Mouse (Mus musculus) G1E (cell line): ENCODE data around the gene Ap2m1. TPM values are rescaled to one million over a fixed set of nuclear protein-coding genes. Genes with fewer than 3 reads are reported as not detected.

Experiments
- ATAC-seq: 2 replicates; pipeline ENCODE4 v1.8.0; 2016; ENCODE audit warnings: mild to moderate bottlenecking; ENCODE audit not compliant: insufficient number of reproducible peaks, poor library complexity, low FRiP score, severe bottlenecking; ENCODE audit errors: extremely low read depth
- DNase-seq: peaks from one replicate; pipeline ENCODE4 v3.0.0; 2012; ENCODE audit warnings: low spot score
- H3K27me3 ChIP-seq: 2 replicates; pipeline ENCODE4 v1.6.1; 2012; ENCODE audit warnings: mild to moderate bottlenecking, low read length, inconsistent platforms; ENCODE audit not compliant: insufficient read depth
- H3K36me3 ChIP-seq: replicated peaks from 2 replicates; pipeline ENCODE3; 2012; ENCODE audit warnings: mild to moderate bottlenecking, inconsistent platforms
- H3K4me1 ChIP-seq: 2 replicates; pipeline ENCODE4 v1.6.1; 2012; ENCODE audit warnings: low read depth, low read length, inconsistent platforms, mixed read lengths; ENCODE audit not compliant: insufficient read depth
- H3K4me3 ChIP-seq: 2 replicates; pipeline ENCODE4 v1.5.1; 2012; ENCODE audit warnings: low read depth, mild to moderate bottlenecking, inconsistent platforms, low read length, moderate library complexity, mixed read lengths
- H3K9me3 ChIP-seq: replicated peaks from 2 replicates; pipeline ENCODE4 v1.6.1; 2012; ENCODE audit warnings: inconsistent platforms
- CTCF ChIP-seq: IDR thresholded peaks from 2 replicates; pipeline ENCODE4 v1.5.1; 2012; ENCODE audit warnings: low read depth, low read length, inconsistent platforms, mixed read lengths
- GATA1 ChIP-seq: IDR thresholded peaks from 2 replicates; pipeline ENCODE4 v1.6.1; 2012; ENCODE audit warnings: borderline replicate concordance, low read length, inconsistent platforms, mixed read lengths
- GATA2 ChIP-seq: IDR thresholded peaks from 2 replicates; pipeline ENCODE4 v1.6.1; 2012; ENCODE audit warnings: low read depth, low read length, inconsistent platforms, borderline replicate concordance
- POLR2AphosphoS5 ChIP-seq: IDR thresholded peaks from 2 replicates; pipeline ENCODE4 v1.6.1; 2012; ENCODE audit warnings: low read depth, low read length, inconsistent platforms; ENCODE audit not compliant: insufficient replicate concordance
- TAL1 ChIP-seq: conservative IDR thresholded peaks from 2 replicates; pipeline ENCODE4 v1.6.1; 2012; ENCODE audit warnings: low read depth, low read length, inconsistent platforms, mixed read lengths
- polyA plus RNA-seq: library from polyadenylated mRNA; stranded (reverse); fragments of >175 nt; gene quantifications from 2 replicates; pipeline ENCODE4 v1.2.3, GENCODE M21; 2012
- total RNA-seq, 2 experiments: library from RNA; stranded (forward) in 1 of 2; stranded (reverse) in 1 of 2; fragments of 200-1000 nt in 1 of 2; fragments of >200 nt in 1 of 2; fragmentation: Nextera tagmentation in 1 of 2; gene quantifications; 2 replicates each; pipeline ENCODE4 v1.2.3; 2014 to 2017

Gene Ap2m1
- total and polyA plus RNA-seq, 3 experiments: 73.4 to 342 (median 186) TPM

GRCm38 (mm10) chr16:20491301-20491700, 44.0 kb upstream of the Ap2m1 start:
- Histone ChIP-seq H3K4me3 (no peak overlapping the region), H3K27me3 (peaks cover 9% of the 10 kb centered on the region), H3K36me3 (no peaks in the 10 kb centered on the region), H3K4me1 (peaks cover 9% of the 10 kb centered on the region; the same call in 1 of the 2 replicates), H3K9me3 (no peaks in the 10 kb centered on the region)
- DNase-seq (no peak), ATAC-seq (no peak)
- TF ChIP-seq GATA1 (no peak), CTCF (no peak), GATA2 (no peak), TAL1 (no peak), POLR2AphosphoS5 (no peak)

DNA sequence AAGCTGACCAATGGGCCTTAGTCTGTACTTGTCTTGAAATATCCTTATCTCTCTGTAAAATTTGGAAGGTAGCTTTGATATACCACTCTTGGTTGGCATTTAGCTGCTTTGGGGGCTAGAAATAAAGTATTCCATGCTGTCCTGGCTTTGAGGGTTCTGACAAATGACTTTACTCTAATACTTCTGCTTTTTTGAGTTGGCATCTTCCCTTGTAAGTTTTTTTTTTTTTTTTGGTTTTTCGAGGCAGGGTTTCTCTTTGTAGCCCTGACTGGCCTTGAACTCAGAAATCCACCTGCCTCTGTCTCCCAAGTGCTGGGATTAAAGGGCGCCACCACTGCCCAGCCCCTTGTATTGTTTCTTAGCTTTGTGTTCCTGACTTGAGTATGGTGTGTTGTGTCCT, 41.8 kb upstream of the Ap2m1 start:
- peaks cover 9% of the 10 kb centered on the region; the same call in 1 of the 2 replicates for H3K27me3 ChIP-seq
- ATAC-seq (no peak), DNase-seq (no peak)
- peaks cover 25% of the 10 kb centered on the region for H3K4me1 ChIP-seq
- H3K9me3 ChIP-seq: no peaks in the 10 kb centered on the region; the same call in 1 of the 2 replicates
- TF ChIP-seq CTCF (no peak), POLR2AphosphoS5 (no peak), GATA2 (no peak), TAL1 (no peak), GATA1 (no peak)
- no peak overlapping the region for H3K4me3 ChIP-seq
- H3K36me3 ChIP-seq: no peaks in the 10 kb centered on the region

DNA sequence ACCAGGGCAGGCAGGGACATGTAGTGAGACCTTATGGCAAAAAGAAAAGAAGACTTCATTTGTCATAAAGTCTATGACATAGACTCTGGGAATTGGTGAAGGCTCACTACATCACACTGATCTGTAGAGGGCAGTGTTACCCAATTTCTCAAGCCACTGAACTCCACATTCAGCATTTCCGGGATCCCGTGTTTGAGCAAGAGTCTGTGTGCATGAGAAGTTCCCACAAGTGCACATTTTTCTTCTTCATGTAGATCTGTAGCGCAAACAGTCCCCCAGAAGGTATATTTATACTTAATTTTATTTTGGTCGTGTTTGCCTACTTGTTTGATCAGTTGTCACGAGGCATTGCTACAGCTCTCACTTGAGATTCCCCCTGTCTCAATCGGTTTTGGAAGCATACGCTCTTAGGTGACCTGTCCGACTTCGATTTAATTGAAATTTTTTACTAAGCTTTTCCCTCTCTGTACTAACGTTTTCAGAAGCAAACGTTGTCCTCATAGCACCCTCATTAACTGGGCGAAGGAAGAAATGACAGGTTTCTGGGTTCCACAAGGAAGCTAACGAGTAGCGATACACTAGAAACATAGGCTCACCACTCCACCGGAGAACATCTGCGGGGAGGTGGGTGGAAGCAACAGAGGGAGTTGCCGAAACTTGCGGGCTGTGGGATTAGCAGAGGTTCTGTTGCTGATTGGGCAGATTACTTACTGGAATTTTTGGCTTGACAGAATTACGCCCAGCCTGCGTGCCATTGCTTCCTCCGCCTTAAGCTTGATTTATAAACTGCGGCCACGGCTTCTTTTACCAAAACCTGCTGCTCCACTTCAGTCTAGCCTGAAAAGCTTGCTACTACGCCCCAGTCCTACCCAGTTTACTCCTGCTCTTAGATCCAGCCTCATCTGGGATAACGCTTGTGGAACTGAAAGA, 38.3 kb upstream of the Ap2m1 start:
- DNase-seq: peak; percentile 59
- H3K9me3 ChIP-seq: no peaks in the 10 kb centered on the region; the same call in 1 of the 2 replicates
- peak; percentile 36; the same call in 1 of the 2 replicates for ATAC-seq
- no peaks in the 10 kb centered on the region for H3K27me3 ChIP-seq
- no peak overlapping the region for H3K4me3 ChIP-seq
- peaks cover 20% of the 10 kb centered on the region for H3K36me3 ChIP-seq
- H3K4me1 ChIP-seq: peaks cover 26% of the 10 kb centered on the region
- TF ChIP-seq CTCF (peak; percentile 43; the same call in 1 of the 2 replicates), TAL1 (no peak)

DNA sequence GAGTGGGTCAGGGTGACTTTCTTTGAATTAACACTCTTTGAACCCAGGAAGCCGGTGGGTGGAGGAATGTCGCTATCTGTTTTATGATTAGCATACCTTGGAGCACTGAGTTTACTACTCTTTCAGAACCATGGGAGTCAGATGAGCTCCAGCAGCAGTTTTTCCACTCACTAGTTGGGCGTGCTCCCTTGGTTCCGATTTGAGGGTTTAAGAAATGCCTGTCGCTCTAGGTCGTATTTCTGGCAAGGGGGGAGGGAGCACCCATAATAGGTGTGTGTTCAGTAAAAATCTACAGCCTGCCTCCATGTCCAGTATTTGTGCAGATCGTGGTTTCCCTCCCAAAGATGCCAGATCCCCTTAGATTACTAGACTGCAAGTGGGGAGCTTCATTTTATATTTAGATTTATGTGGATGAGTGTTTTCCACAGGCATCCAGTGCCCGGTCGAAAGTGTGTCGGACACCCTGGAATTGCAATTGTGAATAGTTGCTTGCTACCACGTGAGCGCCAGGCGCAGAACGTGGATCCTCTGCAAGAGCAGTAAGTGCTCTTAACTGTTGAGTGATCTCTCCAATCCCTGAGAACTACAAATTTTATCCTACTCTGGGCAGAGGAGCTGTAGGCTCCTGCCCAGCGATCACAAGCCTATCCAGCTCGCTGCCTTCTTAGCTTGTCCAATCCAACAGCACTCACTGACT, 37.1 kb upstream of the Ap2m1 start:
- Histone ChIP-seq H3K9me3 (no peaks in the 10 kb centered on the region; the same call in 1 of the 2 replicates), H3K36me3 (peaks cover 32% of the 10 kb centered on the region), H3K27me3 (no peaks in the 10 kb centered on the region), H3K4me1 (peaks cover 30% of the 10 kb centered on the region), H3K4me3 (peak overlapping the region; percentile 84)
- TF ChIP-seq GATA2 (no peak), TAL1 (no peak), CTCF (no peak), POLR2AphosphoS5 (no peak), GATA1 (no peak)
- DNase-seq: no peak
- no peak for ATAC-seq

GRCm38 (mm10) chr16:20498677-20499475, 36.4 kb upstream of the Ap2m1 start, which contains the start of gene Eif2b5:
TSS of gene Eif2b5 (plus strand) at chr16:20498817.
- Histone ChIP-seq H3K36me3 (peaks cover 39% of the 10 kb centered on the region), H3K4me3 (peak within 1 kb of the TSS; percentile 84), H3K27me3 (no peaks in the 10 kb centered on the region), H3K9me3 (no peaks in the 10 kb centered on the region; the same call in 1 of the 2 replicates), H3K4me1 (peaks cover 31% of the 10 kb centered on the region)
- TF ChIP-seq POLR2AphosphoS5: no peak
- TF ChIP-seq CTCF: no peak
- TF ChIP-seq GATA2: no peak
- TF ChIP-seq TAL1: no peak
- no peak for TF ChIP-seq GATA1
- peak; percentile 92 for ATAC-seq
- peak; percentile 81 for DNase-seq

- no peak for DNase-seq
- Histone ChIP-seq H3K4me3 (no peak overlapping the region), H3K36me3 (peaks cover 99% of the 10 kb centered on the region), H3K4me1 (peaks cover 42% of the 10 kb centered on the region), H3K27me3 (no peaks in the 10 kb centered on the region), H3K9me3 (no peaks in the 10 kb centered on the region)
- ATAC-seq: no peak
- TF ChIP-seq GATA2 (no peak), GATA1 (no peak), POLR2AphosphoS5 (no peak), TAL1 (no peak), CTCF (no peak)
These were observed 29.3 kb upstream of the Ap2m1 start for GRCm38 (mm10) chr16:20506000-20506399.
